Mouse (Mus musculus): ENCODE data around the gene Lrig1.

The Lrig1 gene

GRCm38 (mm10) chr6:94676300-94676699 lies 23.7 kb downstream of the Lrig1 start:
- no peak for DNase-seq (ENCODE audit: low spot score)

GRCm38 (mm10) chr6:94672426-94672825 lies 27.5 kb downstream of the Lrig1 start:
- DNase-seq (ENCODE audit: low spot score): no peak

- DNase-seq (ENCODE audit: low spot score): no peak
These were observed 30.6 kb downstream of the Lrig1 start for GRCm38 (mm10) chr6:94669370-94669769.

GRCm38 (mm10) chr6:94668204-94668863 lies 31.6 kb downstream of the Lrig1 start:
- DNase-seq (ENCODE audit: low spot score): no peak

- DNase-seq (ENCODE audit: low spot score): no peak
These were observed 32.8 kb downstream of the Lrig1 start for GRCm38 (mm10) chr6:94667131-94667530.

GRCm38 (mm10) chr6:94666432-94667119 lies 33.4 kb downstream of the Lrig1 start:
- DNase-seq (ENCODE audit: low spot score): no peak

- DNase-seq (ENCODE audit: low spot score): no peak
These were observed 34.3 kb downstream of the Lrig1 start for GRCm38 (mm10) chr6:94665677-94666076.

GRCm38 (mm10) chr6:94665248-94665647 lies 34.7 kb downstream of the Lrig1 start:
- DNase-seq (ENCODE audit: low spot score): no peak

GRCm38 (mm10) chr6:94664000-94664399 lies 36.0 kb downstream of the Lrig1 start:
- no peak for DNase-seq (ENCODE audit: low spot score)

- no peak for DNase-seq (ENCODE audit: low spot score)
These were observed 38.0 kb downstream of the Lrig1 start for GRCm38 (mm10) chr6:94661923-94662322.

- DNase-seq (ENCODE audit: low spot score): no peak
These were observed 38.6 kb downstream of the Lrig1 start for GRCm38 (mm10) chr6:94661321-94661720.

- DNase-seq (ENCODE audit: low spot score): no peak
These were observed 40.0 kb downstream of the Lrig1 start for GRCm38 (mm10) chr6:94659886-94660333.

- DNase-seq (ENCODE audit: low spot score): no peak
These were observed 41.9 kb downstream of the Lrig1 start for GRCm38 (mm10) chr6:94658136-94658480.

GRCm38 (mm10) chr6:94657204-94658135 lies 42.5 kb downstream of the Lrig1 start:
- no peak for DNase-seq (ENCODE audit: low spot score)

GRCm38 (mm10) chr6:94655818-94656478 lies 44.0 kb downstream of the Lrig1 start:
- no peak for DNase-seq (ENCODE audit: low spot score)

- DNase-seq (ENCODE audit: low spot score): no peak
These were observed 46.3 kb downstream of the Lrig1 start for GRCm38 (mm10) chr6:94653388-94654316.

- DNase-seq (ENCODE audit: low spot score): no peak
These were observed 47.2 kb downstream of the Lrig1 start for GRCm38 (mm10) chr6:94652659-94653213.

GRCm38 (mm10) chr6:94651541-94651940 lies 48.4 kb downstream of the Lrig1 start:
- no peak for DNase-seq (ENCODE audit: low spot score)

- DNase-seq (ENCODE audit: low spot score): no peak
These were observed 50.3 kb downstream of the Lrig1 start for GRCm38 (mm10) chr6:94649637-94650036.

GRCm38 (mm10) chr6:94648496-94648895 lies 51.5 kb downstream of the Lrig1 start:
- no peak for DNase-seq (ENCODE audit: low spot score)

All from ovary, adult 18-20 months (tissue).